Comparison of ENCODE assay signal across 9 mouse cellular contexts in genomic region chr12:9251772-9252171, GRCm38 (mm10).
DNase-seq lines count a peak whose midpoint lies in the region; ATAC-seq and TF ChIP-seq lines count a peak whose summit lies in the region.
"Had no signal": no experiment of that assay in that cellular context is flagged by ENCODE, and none has a peak within 500 bp of the region (broad histone marks: within the 10 kb centered on the region; RNA-seq: fewer than 3 reads in every experiment).

No protein-coding gene starts in this region.

- no peaks in the 10 kb centered on the region for H3K36me3 ChIP-seq in limb, embryonic 10.5 days

- no peak overlapping the region for H3K4me3 ChIP-seq in cortical plate, adult 2 months (ENCODE audit: insufficient read depth, low read length)
- no peak overlapping the region for H3K4me3 ChIP-seq in limb, embryonic 10.5 days
- H3K4me3 ChIP-seq: megakaryocyte, embryonic 14.5 days had no signal

- H3K9me3 ChIP-seq in limb, embryonic 10.5 days (replicated peaks) = no peaks in the 10 kb centered on the region

- no peak for TF ChIP-seq POLR2A in cortical plate, adult 2 months (IDR thresholded peaks at IDR 0.05; ENCODE audit: extremely low read depth, insufficient read depth, low read length)

- peak; percentile 4 to 28 for DNase-seq in spleen, postnatal 10 days (ENCODE audit: low spot score in 2 of 2)
- no peak for DNase-seq in spleen, adult 12 weeks (ENCODE audit: low spot score)
- peak; percentile 54 to 84 for DNase-seq in adrenal gland, adult (ENCODE audit: inconsistent age in 2 of 2, low spot score in 1 of 2)
- peak; percentile 58 to 73 for DNase-seq in heart, postnatal 10 days
- peak; percentile 68 for DNase-seq in limb, embryonic 10.5 days (ENCODE audit: low spot score)
- peak; percentile 51 to 71 for DNase-seq in right cerebral cortex, adult 2 months (ENCODE audit: low spot score in 2 of 2)

- 40% methylated on average over 5 of the region's 5 CpGs for WGBS in limb, embryonic 10.5 days

- TF ChIP-seq CTCF in cortical plate, adult 2 months (IDR thresholded peaks at IDR 0.05; ENCODE audit: extremely low read depth, insufficient read depth, low read length) = peak; percentile 61

- no peak for ATAC-seq in erythroid progenitor cell, adult 5-6 weeks (replicated peaks; ENCODE audit: low FRiP score, poor library complexity, severe bottlenecking)

- H3K27ac ChIP-seq in cortical plate, adult 2 months (ENCODE audit: insufficient read depth, low read length) = no peak overlapping the region
- no peak overlapping the region for H3K27ac ChIP-seq in limb, embryonic 10.5 days

- intact Hi-C loops in heart, postnatal 10 days (cut with DNase I) = loop anchor here (5.0 to 10.0 kb wide), 3 partner anchors 973 to 1286 kb away; no protein-coding TSS in a partner anchor

- H3K27me3 ChIP-seq in limb, embryonic 10.5 days (ENCODE audit: low read depth, poor library complexity, severe bottlenecking) = peaks cover 46% of the 10 kb centered on the region
- H3K27me3 ChIP-seq: megakaryocyte, embryonic 14.5 days had no signal

- H3K4me1 ChIP-seq in cortical plate, adult 2 months (ENCODE audit: control insufficient read depth, insufficient read depth, low read length) = no peaks in the 10 kb centered on the region
- peaks cover 17% of the 10 kb centered on the region for H3K4me1 ChIP-seq in limb, embryonic 10.5 days
- H3K4me1 ChIP-seq: megakaryocyte, embryonic 14.5 days had no signal
